Mouse (Mus musculus) neural tube, embryonic 13.5 days (tissue): ENCODE data around the gene Phactr2. TPM values are rescaled to one million over a fixed set of nuclear protein-coding genes. Genes with fewer than 3 reads are reported as not detected.
A peak's percentile ranks its signal among the peaks of the same experiment; 100 is the strongest.

Experiments
- ATAC-seq: fragments of 200-750 bp; cut with Nextera tagmentation; 2 replicates; pipeline ENCODE4 v1.8.0; 2017; ENCODE audit warnings: low read depth, mild to moderate bottlenecking, moderate TSS enrichment, moderate library complexity
- H3K27ac ChIP-seq: fragments of 300-500 bp; sonication (generic); replicated peaks from 2 replicates; pipeline ENCODE4 v1.5.1; 2015; ENCODE audit warnings: moderate library complexity, mild to moderate bottlenecking, inconsistent platforms
- H3K27me3 ChIP-seq: fragments of 300-500 bp; sonication (generic); 2 replicates; pipeline ENCODE4 v1.6.1; 2015; ENCODE audit warnings: mild to moderate bottlenecking, inconsistent platforms
- H3K36me3 ChIP-seq: fragments of 300-500 bp; sonication (generic); 2 replicates; pipeline ENCODE4 v1.6.1; 2015; ENCODE audit warnings: mild to moderate bottlenecking, inconsistent platforms
- H3K4me1 ChIP-seq: fragments of 300-500 bp; sonication (generic); replicated peaks from 2 replicates; pipeline ENCODE4 v1.6.1; 2015; ENCODE audit warnings: inconsistent platforms
- H3K4me2 ChIP-seq: fragments of 300-500 bp; sonication (generic); 2 replicates; pipeline ENCODE4 v1.6.1; 2015; ENCODE audit warnings: inconsistent platforms, mild to moderate bottlenecking, moderate library complexity
- H3K4me3 ChIP-seq: fragments of 300-500 bp; sonication (generic); 2 replicates; pipeline ENCODE4 v1.5.1; 2015; ENCODE audit warnings: mild to moderate bottlenecking, inconsistent platforms
- H3K9ac ChIP-seq: fragments of 300-500 bp; sonication (generic); 2 replicates; pipeline ENCODE4 v1.6.1; 2015; ENCODE audit warnings: moderate library complexity, mild to moderate bottlenecking, inconsistent platforms
- H3K9me3 ChIP-seq: fragments of 300-500 bp; sonication (generic); 2 replicates; pipeline ENCODE4 v1.6.1; 2016; ENCODE audit warnings: inconsistent platforms
- WGBS: fragments of 180-500 bp; shearing (Covaris S2); methylation state at CpG from one replicate; pipeline ENCODE4 v1.1.7; 2015; 5-methylcytosine and 5-hydroxymethylcytosine counted together
- polyA plus RNA-seq: library from polyadenylated mRNA; unstranded; fragments of >200 nt; fragmentation: Nextera tagmentation; extraction: Ambion mirVana; gene quantifications from 2 replicates; pipeline ENCODE4 v1.2.1, GENCODE M21; 2015

The Phactr2 gene
- polyA plus RNA-seq, 1 experiment from 2014 or later: 11.3 TPM

- Histone ChIP-seq H3K27me3 (no peaks in the 10 kb centered on the region), H3K9ac (no peak overlapping the region), H3K36me3 (no peaks in the 10 kb centered on the region), H3K4me1 (peaks cover 22% of the 10 kb centered on the region), H3K27ac (no peak overlapping the region), H3K4me3 (no peak overlapping the region), H3K9me3 (no peaks in the 10 kb centered on the region), H3K4me2 (no peak overlapping the region)
- 56% methylated on average over 6 of the region's 6 CpGs for WGBS
- ATAC-seq: no peak
Observed at GRCm38 (mm10) chr10:13335347-13335746, 138.9 kb downstream of the Phactr2 start.

- Histone ChIP-seq H3K4me1 (peaks cover 22% of the 10 kb centered on the region), H3K9me3 (no peaks in the 10 kb centered on the region)
Observed at GRCm38 (mm10) chr10:13333781-13334180, 140.4 kb downstream of the Phactr2 start.

GRCm38 (mm10) chr10:13332985-13333384 lies 141.2 kb downstream of the Phactr2 start:
- Histone ChIP-seq H3K4me3 (no peak overlapping the region), H3K27me3 (no peaks in the 10 kb centered on the region), H3K27ac (no peak overlapping the region), H3K9me3 (no peaks in the 10 kb centered on the region), H3K4me1 (peaks cover 22% of the 10 kb centered on the region), H3K36me3 (no peaks in the 10 kb centered on the region), H3K4me2 (no peak overlapping the region), H3K9ac (no peak overlapping the region)
- ATAC-seq: no peak
- WGBS: 38% methylated on average over 2 of the region's 2 CpGs

More at GRCm38 (mm10) chr10:13333781-13334180, 140.4 kb downstream of the Phactr2 start:
- WGBS: 82% methylated on average over 2 of the region's 2 CpGs
- no peaks in the 10 kb centered on the region for H3K36me3 ChIP-seq
- ATAC-seq: no peak
- no peak overlapping the region for H3K4me2 ChIP-seq
- H3K27ac ChIP-seq: no peak overlapping the region
- H3K4me3 ChIP-seq: no peak overlapping the region
- H3K27me3 ChIP-seq: no peaks in the 10 kb centered on the region
- no peak overlapping the region for H3K9ac ChIP-seq

- WGBS: 78% methylated on average over 4 of the region's 4 CpGs
- no peak for ATAC-seq
Observed at GRCm38 (mm10) chr10:13331405-13332032, 142.7 kb downstream of the Phactr2 start.

GRCm38 (mm10) chr10:13328602-13329001 lies 145.6 kb downstream of the Phactr2 start:
- Histone ChIP-seq H3K36me3 (no peaks in the 10 kb centered on the region), H3K27me3 (no peaks in the 10 kb centered on the region), H3K4me2 (no peak overlapping the region), H3K4me1 (peaks cover 9% of the 10 kb centered on the region; the same call in 1 of the 2 replicates), H3K27ac (no peak overlapping the region), H3K9me3 (no peaks in the 10 kb centered on the region), H3K9ac (no peak overlapping the region), H3K4me3 (no peak overlapping the region)
- 81% methylated on average over 3 of the region's 3 CpGs for WGBS
- ATAC-seq: no peak

More at GRCm38 (mm10) chr10:13331405-13332032, 142.7 kb downstream of the Phactr2 start:
- Histone ChIP-seq H3K36me3 (no peaks in the 10 kb centered on the region), H3K4me1 (peaks cover 11% of the 10 kb centered on the region), H3K27me3 (no peaks in the 10 kb centered on the region), H3K4me2 (no peak overlapping the region), H3K27ac (no peak overlapping the region), H3K4me3 (no peak overlapping the region), H3K9ac (no peak overlapping the region), H3K9me3 (no peaks in the 10 kb centered on the region)

GRCm38 (mm10) chr10:13326149-13326873 lies 147.9 kb downstream of the Phactr2 start:
- peaks cover 25% of the 10 kb centered on the region for H3K4me1 ChIP-seq
- H3K36me3 ChIP-seq: no peaks in the 10 kb centered on the region

GRCm38 (mm10) chr10:13323806-13324411 lies 150.3 kb downstream of the Phactr2 start:
- H3K27me3 ChIP-seq: no peaks in the 10 kb centered on the region
- peak; percentile 88 for ATAC-seq
- WGBS: under 1% methylated on average over 62 of the region's 62 CpGs
- H3K9ac ChIP-seq: peak overlapping the region; percentile 78
- H3K9me3 ChIP-seq: no peaks in the 10 kb centered on the region
- peak overlapping the region; percentile 89 for H3K4me2 ChIP-seq
- H3K36me3 ChIP-seq: no peaks in the 10 kb centered on the region
- H3K4me1 ChIP-seq: peaks cover 25% of the 10 kb centered on the region
- peak overlapping the region; percentile 66 for H3K4me3 ChIP-seq
- peak overlapping the region; percentile 83 for H3K27ac ChIP-seq

More at GRCm38 (mm10) chr10:13326149-13326873, 147.9 kb downstream of the Phactr2 start:
- Histone ChIP-seq H3K9ac (no peak overlapping the region), H3K4me2 (no peak overlapping the region), H3K9me3 (no peaks in the 10 kb centered on the region), H3K4me3 (no peak overlapping the region), H3K27me3 (no peaks in the 10 kb centered on the region), H3K27ac (no peak overlapping the region)
- WGBS: 86% methylated on average over 14 of the region's 14 CpGs
- no peak for ATAC-seq

GRCm38 (mm10) chr10:13323139-13323805 lies 150.9 kb downstream of the Phactr2 start:
- Histone ChIP-seq H3K4me3 (peak overlapping the region; percentile 66), H3K27me3 (no peaks in the 10 kb centered on the region), H3K9me3 (no peaks in the 10 kb centered on the region), H3K9ac (peak overlapping the region; percentile 78), H3K36me3 (no peaks in the 10 kb centered on the region), H3K4me2 (peak overlapping the region; percentile 89), H3K27ac (peak overlapping the region; percentile 83), H3K4me1 (peaks cover 25% of the 10 kb centered on the region)
- WGBS: 22% methylated on average over 12 of the region's 12 CpGs
- ATAC-seq: peak; percentile 50

GRCm38 (mm10) chr10:13314999-13315398 lies 159.2 kb downstream of the Phactr2 start:
- H3K36me3 ChIP-seq: no peaks in the 10 kb centered on the region
- H3K4me2 ChIP-seq: no peak overlapping the region
- 86% methylated on average over 5 of the region's 5 CpGs for WGBS
- no peaks in the 10 kb centered on the region for H3K9me3 ChIP-seq
- no peak for ATAC-seq
- H3K27ac ChIP-seq: no peak overlapping the region
- H3K27me3 ChIP-seq: no peaks in the 10 kb centered on the region
- no peak overlapping the region for H3K9ac ChIP-seq
- H3K4me3 ChIP-seq: no peak overlapping the region
- peaks cover 6% of the 10 kb centered on the region; the same call in 1 of the 2 replicates for H3K4me1 ChIP-seq

- Histone ChIP-seq H3K27ac (no peak overlapping the region), H3K9ac (no peak overlapping the region), H3K4me3 (no peak overlapping the region), H3K27me3 (no peaks in the 10 kb centered on the region), H3K4me2 (no peak overlapping the region), H3K4me1 (peaks cover 6% of the 10 kb centered on the region; the same call in 1 of the 2 replicates), H3K9me3 (no peaks in the 10 kb centered on the region), H3K36me3 (no peaks in the 10 kb centered on the region)
- 72% methylated on average over 6 of the region's 6 CpGs for WGBS
- ATAC-seq: no peak
Observed at GRCm38 (mm10) chr10:13312576-13312975, 161.6 kb downstream of the Phactr2 start.

GRCm38 (mm10) chr10:13311612-13312011 lies 162.6 kb downstream of the Phactr2 start:
- Histone ChIP-seq H3K27ac (no peak overlapping the region), H3K9me3 (no peaks in the 10 kb centered on the region), H3K4me1 (peaks cover 6% of the 10 kb centered on the region; the same call in 1 of the 2 replicates), H3K4me3 (no peak overlapping the region), H3K4me2 (no peak overlapping the region), H3K36me3 (no peaks in the 10 kb centered on the region), H3K9ac (no peak overlapping the region; the same call in 1 of the 2 replicates), H3K27me3 (no peaks in the 10 kb centered on the region)
- 57% methylated on average over 6 of the region's 6 CpGs for WGBS
- no peak for ATAC-seq

- Histone ChIP-seq H3K36me3 (no peaks in the 10 kb centered on the region), H3K4me3 (no peak overlapping the region), H3K4me1 (peaks cover 6% of the 10 kb centered on the region; the same call in 1 of the 2 replicates), H3K4me2 (no peak overlapping the region), H3K9me3 (no peaks in the 10 kb centered on the region), H3K27me3 (no peaks in the 10 kb centered on the region), H3K9ac (no peak overlapping the region), H3K27ac (no peak overlapping the region)
- ATAC-seq: no peak
- 84% methylated on average over 3 of the region's 3 CpGs for WGBS
Observed at GRCm38 (mm10) chr10:13310075-13310474, 164.1 kb downstream of the Phactr2 start.
